Mouse (Mus musculus) cerebellum, postnatal 10 days (tissue): ENCODE measurements at regions not wholly inside any gene's neighbourhood (a gene's known extent, or its start where the extent isn't known, plus 50 kb on each side); places are given as distances from the start of the nearest gene placed in this dataset.

Experiments
- DNase-seq, 2 experiments: peaks; one replicate each; pipeline ENCODE4 v3.0.0; 2021; ENCODE audit warnings: mixed read lengths in 2 of 2

- no peak for DNase-seq
Measured at GRCm38 (mm10) chr3:34522054-34522684, 128.0 kb upstream of the Sox2 start.

- DNase-seq: no peak
Measured at GRCm38 (mm10) chr3:34521357-34522053, 128.7 kb upstream of the Sox2 start.

GRCm38 (mm10) chr3:34512503-34513145 lies 137.6 kb upstream of the Sox2 start:
- no peak for DNase-seq

- no peak for DNase-seq
Measured at GRCm38 (mm10) chr3:34510723-34511122, 139.5 kb upstream of the Sox2 start.

- no peak for DNase-seq
Measured at GRCm38 (mm10) chr3:34509160-34509559, 141.0 kb upstream of the Sox2 start.

GRCm38 (mm10) chr3:34504573-34504894 lies 145.7 kb upstream of the Sox2 start:
- no peak for DNase-seq

- DNase-seq: no peak
Measured at GRCm38 (mm10) chr3:34503874-34504572, 146.2 kb upstream of the Sox2 start.

- DNase-seq: peak; percentile 43 to 63
Measured at GRCm38 (mm10) chr3:34496839-34497238, 153.4 kb upstream of the Sox2 start.

GRCm38 (mm10) chr3:34495615-34496014 lies 154.6 kb upstream of the Sox2 start:
- DNase-seq: no peak

GRCm38 (mm10) chr3:34493921-34494320 lies 156.3 kb upstream of the Sox2 start:
- peak; percentile 62 to 70 for DNase-seq

GRCm38 (mm10) chr3:34489008-34489407 lies 161.2 kb upstream of the Sox2 start:
- DNase-seq: no peak

GRCm38 (mm10) chr3:34486441-34487050 lies 163.7 kb upstream of the Sox2 start:
- DNase-seq: peak; percentile 72 to 82

- DNase-seq: no peak
Measured at GRCm38 (mm10) chr3:34485345-34486223, 164.6 kb upstream of the Sox2 start.

GRCm38 (mm10) chr3:34483934-34484333 lies 166.3 kb upstream of the Sox2 start:
- DNase-seq: peak; percentile 38 to 54

GRCm38 (mm10) chr3:34481821-34482713 lies 168.1 kb upstream of the Sox2 start:
- no peak for DNase-seq

GRCm38 (mm10) chr3:34481314-34481713 lies 168.9 kb upstream of the Sox2 start:
- no peak for DNase-seq

- no peak for DNase-seq
Measured at GRCm38 (mm10) chr3:34474126-34474525, 176.1 kb upstream of the Sox2 start.

- no peak for DNase-seq
Measured at GRCm38 (mm10) chr3:34470721-34471120, 179.5 kb upstream of the Sox2 start.

- DNase-seq: no peak
Measured at GRCm38 (mm10) chr3:34469946-34470345, 180.3 kb upstream of the Sox2 start.

GRCm38 (mm10) chr3:34466312-34466711 lies 183.9 kb upstream of the Sox2 start:
- peak in 1 of 2 experiments; percentile 15 for DNase-seq
